1 mouse cellular context compared by ENCODE assay signal in genomic region chr17:29913301-29913965, GRCm38 (mm10).
TF ChIP-seq lines count a peak whose summit lies in the region.

No protein-coding gene starts in this region.

TF ChIP-seq in MEL, 35 proteins besides CTCF, POLR2A, EP300 and RAD21 (continued from another document):
- no peak for TF ChIP-seq USF1 (IDR thresholded peaks at IDR 0.05; ENCODE audit: low read depth, low read length)
- no peak for TF ChIP-seq ETS1 (IDR thresholded peaks at IDR 0.05; ENCODE audit: low read depth, low read length)
- no peak for TF ChIP-seq CHD1 (IDR thresholded peaks at IDR 0.05; ENCODE audit: low read depth, low read length)
- no peak for TF ChIP-seq POLR2AphosphoS2 (IDR thresholded peaks at IDR 0.05; ENCODE audit: low read length)
- TF ChIP-seq JUND (IDR thresholded peaks at IDR 0.05; ENCODE audit: low read depth, low read length) = no peak
- no peak for TF ChIP-seq MEF2A (IDR thresholded peaks at IDR 0.05; ENCODE audit: extremely low read depth, insufficient replicate concordance, low read depth, low read length, poor library complexity, severe bottlenecking)
